Mouse (Mus musculus) bone marrow, adult 2 months (tissue): ENCODE data around the gene Prkaa2.

Experiments
- CTCF ChIP-seq: fragments of 200-500 bp; IDR thresholded peaks from 2 replicates; pipeline ENCODE4 v1.5.1; 2011; ENCODE audit warnings: low read length, control low read depth; ENCODE audit not compliant: control insufficient read depth, insufficient read depth
- POLR2A ChIP-seq: fragments of 200-500 bp; IDR thresholded peaks from 2 replicates; pipeline ENCODE4 v1.6.1; 2011; ENCODE audit warnings: low read depth, mild to moderate bottlenecking, control low read depth, low read length, borderline replicate concordance; ENCODE audit not compliant: control insufficient read depth

DNA sequence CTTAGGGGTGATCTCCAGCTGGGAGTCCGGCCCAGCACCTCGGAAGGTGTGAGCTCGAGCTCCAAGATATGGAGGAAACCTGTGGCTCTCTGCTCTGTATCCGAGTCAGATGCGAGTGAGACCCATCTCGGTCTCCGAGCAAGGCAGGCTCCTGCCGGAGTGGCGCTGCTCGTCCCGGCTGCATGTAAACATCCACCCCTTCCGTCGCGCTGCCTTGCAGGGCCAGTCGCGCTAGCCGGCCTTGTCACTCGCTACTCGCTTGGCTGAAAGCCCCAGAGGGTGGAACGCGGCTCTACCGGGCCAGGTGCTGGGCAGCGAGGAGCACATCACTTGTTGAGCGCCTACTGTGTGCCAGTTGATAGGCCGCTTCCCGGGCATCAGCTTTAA lies 48.5 kb upstream of the Prkaa2 start:
- TF ChIP-seq POLR2A, result 0 out of 2 replicates have a peak, but pooled peaks have one; percentile 25
- TF ChIP-seq CTCF, result peak; percentile 0; the same call in 1 of the 2 replicates
